Mouse (Mus musculus): ENCODE data around the gene Zfp867. TPM values are rescaled to one million over a fixed set of nuclear protein-coding genes. Genes with fewer than 3 reads are reported as not detected.

The Zfp867 gene
- total RNA-seq, 2 experiments from 2014 or later = 0.51 to 0.77 TPM

DNA sequence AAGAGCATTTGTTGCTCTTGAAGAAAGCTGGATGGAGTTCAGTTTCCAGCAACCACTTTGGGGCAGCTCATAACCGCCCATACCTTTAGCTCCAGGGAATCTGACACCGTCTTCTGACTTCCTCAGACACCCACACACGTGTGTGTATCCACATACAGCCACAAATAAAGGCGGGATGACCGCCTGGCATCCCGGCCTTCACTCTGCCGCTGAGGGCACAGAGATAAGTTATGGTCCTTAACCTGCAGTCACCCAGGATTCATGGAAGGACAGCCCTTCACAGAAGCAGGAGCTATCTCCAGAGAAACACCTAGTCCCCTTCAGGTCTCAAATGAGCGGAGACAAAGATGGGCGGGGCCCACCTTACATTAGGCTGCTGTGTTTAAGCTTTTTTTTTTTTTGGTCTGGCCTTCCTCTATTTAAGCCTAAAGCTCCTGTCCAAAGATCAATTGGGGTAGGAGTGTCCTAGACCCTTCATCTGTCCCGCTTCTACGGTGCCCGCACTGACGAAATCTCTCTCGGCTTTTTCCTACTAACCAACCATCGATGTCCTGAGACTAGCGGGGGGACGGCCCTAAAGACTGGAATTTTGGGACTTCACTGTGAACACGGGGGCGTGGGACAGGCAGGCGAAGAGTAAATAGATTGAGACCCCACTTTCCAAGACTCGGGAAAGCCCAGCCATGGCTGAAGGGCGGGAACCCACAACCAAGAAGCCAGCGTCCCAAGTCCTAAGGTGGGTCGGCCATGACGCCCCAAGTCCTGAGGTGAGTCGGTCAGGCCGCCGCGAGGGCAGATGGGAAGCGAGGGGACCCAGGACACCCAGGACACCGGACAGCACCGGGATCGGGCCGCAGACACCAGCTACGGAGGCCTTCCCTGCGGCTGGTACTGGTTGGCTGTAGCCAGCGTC is 605 bp downstream of the Zfp867 start:
- ATAC-seq (replicated peaks; ENCODE audit: low FRiP score, poor library complexity, severe bottlenecking) = peak; percentile 64

DNA sequence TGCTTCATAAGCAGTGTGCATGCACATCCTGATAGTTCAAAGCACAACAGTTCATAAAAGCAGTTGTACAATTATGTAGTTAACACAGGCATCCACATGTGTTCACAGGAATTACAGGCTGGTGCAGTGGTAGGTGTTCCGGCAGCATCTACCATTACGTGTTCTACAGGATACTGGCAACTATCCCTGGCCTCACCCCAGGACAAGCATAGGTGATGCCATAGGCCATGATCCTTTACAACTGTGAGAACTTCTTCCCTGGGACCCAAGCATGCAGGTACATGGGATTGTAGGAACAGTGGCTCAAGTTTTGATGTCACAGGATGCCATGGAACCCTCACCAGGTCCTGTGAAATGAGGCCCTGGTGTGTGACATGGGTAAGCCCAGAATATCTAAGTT is 11.8 kb downstream of the Zfp867 start:
- no peak for ATAC-seq (replicated peaks; ENCODE audit: low FRiP score, poor library complexity, severe bottlenecking)

DNA sequence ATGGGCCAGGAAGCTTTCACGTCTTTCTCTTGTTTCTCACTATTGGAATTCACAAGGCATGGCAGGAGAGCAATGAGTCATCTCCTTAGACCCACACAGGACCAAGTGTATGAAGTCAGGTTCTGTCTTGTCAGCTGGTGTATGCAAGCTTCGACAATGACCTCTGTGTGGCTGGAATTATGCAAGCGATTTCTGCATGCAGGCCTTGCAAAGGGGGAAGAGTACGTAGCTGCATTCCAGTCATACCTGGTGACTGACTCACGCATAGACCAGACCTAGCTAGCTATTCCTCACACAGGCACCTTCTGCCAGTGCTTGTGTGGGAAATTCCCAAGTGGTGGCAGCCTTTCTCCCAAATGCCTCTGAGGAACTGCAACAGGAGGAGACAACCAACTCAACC is 13.3 kb downstream of the Zfp867 start:
- no peak for ATAC-seq (replicated peaks; ENCODE audit: low FRiP score, poor library complexity, severe bottlenecking)

DNA sequence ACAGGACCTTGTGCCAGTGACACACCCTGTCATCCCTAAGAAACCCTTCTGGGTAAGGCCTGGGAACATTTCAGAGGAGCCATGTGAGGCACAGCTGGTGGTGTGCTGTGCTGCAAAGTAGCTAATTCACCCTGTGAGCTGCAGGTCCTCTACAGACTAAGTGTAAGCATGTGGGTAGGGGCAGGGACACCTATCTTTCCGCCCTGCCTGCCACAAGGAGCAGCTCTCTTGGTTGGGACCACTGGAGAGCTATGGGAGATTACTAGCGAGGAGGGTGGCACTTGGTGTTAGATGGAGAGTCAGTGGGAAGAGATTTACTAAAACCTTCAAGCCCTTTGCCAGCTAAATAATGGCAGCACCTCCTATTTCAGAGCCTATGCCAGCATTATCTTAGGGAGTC is 15.4 kb downstream of the Zfp867 start:
- no peak for ATAC-seq (replicated peaks; ENCODE audit: low FRiP score, poor library complexity, severe bottlenecking)

DNA sequence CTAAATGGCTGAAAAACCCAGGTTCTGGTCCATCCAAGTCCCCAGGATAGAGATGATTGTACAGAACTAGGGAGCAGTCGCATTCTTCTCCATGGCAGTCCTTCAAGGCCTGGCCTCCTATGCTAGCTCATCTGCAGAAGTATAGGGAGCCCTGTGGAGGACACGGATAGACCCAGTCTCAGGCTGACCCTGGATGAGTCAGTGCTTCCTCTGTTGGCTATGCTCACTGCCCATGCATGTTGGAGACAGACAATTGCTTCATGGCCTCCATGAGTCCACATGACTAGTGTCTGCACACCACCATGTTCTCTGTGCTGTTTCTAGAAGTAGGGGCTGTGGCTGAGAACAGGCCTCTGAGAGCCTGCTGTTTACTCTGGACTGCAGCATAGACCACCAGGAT is 15.9 kb downstream of the Zfp867 start:
- no peak for ATAC-seq (replicated peaks; ENCODE audit: low FRiP score, poor library complexity, severe bottlenecking)

DNA sequence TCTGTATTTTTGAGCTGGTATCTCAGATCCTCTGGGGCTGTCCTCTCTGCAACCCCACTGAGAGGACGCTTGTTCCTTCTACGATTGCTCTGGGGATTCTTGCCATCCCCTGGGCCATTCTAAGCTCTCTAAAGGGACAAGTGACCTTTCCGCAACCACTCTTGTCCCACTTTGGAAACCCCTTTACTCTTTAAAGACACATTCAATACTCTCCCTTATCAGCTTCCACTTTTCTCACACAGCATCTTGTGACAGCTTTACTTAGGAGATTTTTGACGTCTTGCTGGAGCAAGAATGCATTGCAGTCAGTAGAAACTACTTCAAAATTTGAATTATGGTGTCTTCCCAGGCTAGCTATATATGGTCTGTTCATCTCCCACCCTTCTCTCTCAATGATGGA is 21.2 kb downstream of the Zfp867 start, which contains the start of gene Snap47:
Gene Snap47 (minus strand): TSS at position 101 of the 400 bp plus-strand sequence.
- ATAC-seq (replicated peaks; ENCODE audit: low FRiP score, poor library complexity, severe bottlenecking) = no peak

DNA sequence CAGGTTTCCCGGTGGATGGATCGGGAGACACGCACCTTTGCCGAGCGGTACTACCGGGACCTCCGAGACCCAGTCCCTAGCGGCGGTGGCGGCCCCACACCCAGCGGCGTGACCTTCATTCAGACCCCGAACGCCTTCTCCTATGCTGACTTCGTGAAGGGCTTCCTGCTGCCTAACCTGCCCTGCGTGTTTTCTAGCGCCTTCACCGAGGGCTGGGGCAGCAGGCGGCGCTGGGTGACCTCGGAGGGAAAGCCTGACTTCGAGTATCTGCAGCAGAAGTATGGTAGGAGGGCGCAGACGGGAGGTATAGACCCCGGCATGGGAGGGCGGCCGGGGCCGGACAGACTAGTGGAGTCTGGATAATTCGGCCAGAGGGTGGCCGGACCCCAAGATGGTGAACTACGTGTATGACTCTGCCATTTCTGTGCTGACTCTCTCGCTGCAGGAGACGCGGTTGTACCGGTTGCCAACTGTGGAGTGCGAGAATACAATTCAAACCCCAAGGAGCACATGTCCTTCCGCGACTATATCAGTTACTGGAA is 22.0 kb downstream of the Zfp867 start:
- peak; percentile 73 for ATAC-seq (replicated peaks; ENCODE audit: low FRiP score, poor library complexity, severe bottlenecking)

DNA sequence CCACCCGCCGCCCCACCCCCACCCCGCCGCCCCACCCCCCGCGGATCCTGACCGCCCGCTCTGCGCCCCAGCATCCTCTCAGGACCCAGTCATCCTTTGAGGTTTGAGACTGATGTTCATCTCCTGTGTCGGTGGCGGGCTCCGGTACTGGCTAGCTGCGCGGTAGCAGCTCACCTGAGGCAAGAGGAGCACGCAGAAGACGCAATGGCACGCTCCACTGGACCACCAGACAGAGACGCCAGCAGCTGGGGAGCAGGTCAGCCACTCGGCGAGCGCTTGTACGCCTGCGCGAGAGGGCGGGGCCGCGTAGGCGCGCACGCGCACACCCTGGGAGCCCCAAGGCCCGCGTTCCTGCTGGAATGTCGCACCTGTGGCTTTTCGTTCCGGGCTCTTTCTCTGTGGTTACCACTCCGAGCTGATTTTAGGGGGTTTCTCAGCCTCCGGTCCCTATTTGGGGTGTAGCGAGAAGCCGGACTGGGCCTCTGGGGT is 22.5 kb downstream of the Zfp867 start, which contains the start of gene Jmjd4:
Gene Jmjd4 (plus strand): TSS at position 305 of the 489 bp plus-strand sequence.
- peak; percentile 94 for ATAC-seq (replicated peaks; ENCODE audit: low FRiP score, poor library complexity, severe bottlenecking)

DNA sequence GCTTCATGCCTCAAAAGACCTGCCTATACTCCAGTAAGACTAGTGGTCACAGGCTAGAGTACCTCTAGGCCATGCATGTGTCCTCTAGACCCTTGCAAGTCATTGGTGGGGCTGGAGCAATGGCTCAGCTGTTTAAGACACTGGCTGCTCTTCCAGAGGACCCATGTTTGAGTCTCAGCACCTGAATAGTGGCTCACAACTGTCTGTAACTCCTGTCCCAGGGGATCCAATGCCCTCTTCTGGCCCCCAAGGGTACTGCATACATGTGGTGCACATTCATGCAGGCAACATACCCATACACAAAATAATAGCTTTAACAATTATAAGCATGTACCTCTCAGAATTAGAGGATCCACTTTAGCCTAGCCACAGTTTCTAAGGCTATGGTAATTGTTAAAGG is 29.2 kb downstream of the Zfp867 start:
- peak; percentile 22; the same call in 1 of the 2 replicates for ATAC-seq (replicated peaks; ENCODE audit: low FRiP score, poor library complexity, severe bottlenecking)

DNA sequence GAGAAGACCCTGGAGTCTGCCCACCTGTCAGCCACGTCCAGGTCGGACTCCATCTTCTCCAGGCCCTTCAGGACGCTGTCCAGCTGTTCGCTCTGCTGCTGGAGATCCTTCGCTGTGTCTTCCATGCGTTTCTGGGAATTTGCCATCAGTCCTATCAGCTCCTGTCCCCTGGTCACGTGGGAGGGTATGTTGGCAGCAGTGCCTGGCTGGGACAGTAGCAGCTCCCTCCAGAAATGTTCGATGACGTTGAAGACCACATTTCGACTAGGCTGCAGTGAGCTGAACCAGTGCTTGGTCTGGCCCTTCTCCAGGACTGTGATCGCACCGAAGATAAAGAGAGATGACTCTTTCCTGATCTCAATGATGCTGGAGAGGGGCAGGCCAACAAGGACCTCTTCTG is 34.3 kb downstream of the Zfp867 start:
- ATAC-seq (replicated peaks; ENCODE audit: low FRiP score, poor library complexity, severe bottlenecking) = no peak

DNA sequence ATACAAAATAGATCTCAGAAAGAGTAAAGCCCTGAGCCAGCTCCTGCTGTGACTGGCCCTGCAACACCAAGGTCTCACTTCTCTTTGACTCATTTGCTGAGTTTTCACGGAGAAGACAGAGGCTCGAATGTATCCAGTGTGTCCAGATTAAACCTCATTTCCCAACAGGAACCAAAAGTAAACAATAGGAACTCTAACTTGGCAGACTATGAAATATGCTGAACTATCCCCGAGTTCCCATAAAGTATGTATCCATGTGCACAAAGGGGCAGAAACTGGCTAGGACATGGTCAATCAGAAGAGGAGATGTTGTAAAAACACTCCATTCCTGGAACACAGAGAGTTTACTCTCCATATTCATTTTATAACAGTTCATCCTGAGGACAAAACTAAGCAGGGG is 40.0 kb downstream of the Zfp867 start:
- no peak for ATAC-seq (replicated peaks; ENCODE audit: low FRiP score, poor library complexity, severe bottlenecking)

DNA sequence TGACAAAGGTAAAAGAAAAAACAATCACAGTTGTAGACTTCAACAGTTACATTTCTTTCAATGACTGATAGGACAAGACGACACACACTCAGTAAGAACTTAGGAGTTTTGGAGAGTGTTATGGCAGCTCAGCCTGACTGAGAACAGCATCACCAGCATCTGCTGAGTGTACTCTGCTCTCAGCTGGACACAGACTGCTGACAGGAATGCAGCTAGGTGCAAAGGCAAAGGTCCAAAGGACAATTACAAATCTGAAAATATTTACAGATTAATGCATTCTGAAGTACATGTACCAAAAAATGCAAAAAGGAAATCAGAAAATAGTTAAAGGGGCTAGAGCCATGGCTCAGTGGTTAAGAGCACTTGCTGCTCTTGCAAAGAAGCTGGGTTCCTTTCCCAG is 42.3 kb downstream of the Zfp867 start:
- ATAC-seq (replicated peaks; ENCODE audit: low FRiP score, poor library complexity, severe bottlenecking) = no peak

DNA sequence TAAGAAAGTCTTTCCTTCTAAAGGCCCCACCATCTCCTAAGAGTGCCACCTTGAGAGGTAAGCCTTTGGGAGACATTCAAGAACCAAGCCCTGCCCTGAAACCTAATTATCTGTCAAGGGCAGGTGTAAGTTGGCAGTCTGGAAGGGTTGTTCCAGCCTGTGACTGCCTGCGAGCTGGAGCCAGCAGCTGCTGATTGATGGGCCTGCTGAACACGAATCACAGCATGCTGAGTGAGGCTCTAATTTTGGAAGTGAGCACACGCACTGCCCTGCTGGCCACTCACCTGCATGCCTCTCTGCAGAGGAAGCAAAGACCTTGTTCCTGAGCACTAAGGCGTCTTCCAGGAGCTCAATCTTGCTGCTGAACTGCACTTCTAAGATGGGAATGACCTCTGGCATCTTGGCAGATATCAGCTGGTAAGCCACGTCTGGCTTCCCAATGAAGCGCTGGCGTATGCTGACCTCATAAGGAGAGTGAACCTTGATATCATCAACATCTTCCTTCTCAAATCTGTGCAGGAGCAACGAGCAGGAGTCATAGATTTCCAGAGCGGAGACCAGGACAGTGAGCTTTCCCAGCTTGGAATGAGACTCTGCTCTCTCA is 44.1 kb downstream of the Zfp867 start:
- ATAC-seq (replicated peaks; ENCODE audit: low FRiP score, poor library complexity, severe bottlenecking) = no peak

DNA sequence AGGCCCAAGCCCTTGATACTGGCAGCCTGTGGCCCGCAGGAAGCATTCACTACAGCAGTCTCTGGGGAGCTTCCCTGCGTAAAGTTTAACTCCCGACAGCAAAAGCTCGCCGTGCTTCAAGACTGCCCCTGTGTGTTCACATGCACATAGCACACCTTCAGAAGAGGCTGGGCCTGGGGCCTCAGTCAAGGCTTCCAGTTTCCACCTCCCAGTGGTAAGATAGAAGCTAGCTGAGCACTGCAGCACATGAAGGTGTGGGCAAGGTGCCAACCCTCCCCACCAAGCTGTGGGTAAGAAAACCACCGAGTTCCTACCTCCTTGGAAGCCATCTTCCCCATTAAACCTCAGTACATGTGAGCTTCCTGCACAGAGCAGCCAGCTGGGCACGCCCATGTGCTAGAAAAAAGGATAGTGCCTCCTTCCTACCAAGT is 46.6 kb downstream of the Zfp867 start:
- ATAC-seq (replicated peaks; ENCODE audit: low FRiP score, poor library complexity, severe bottlenecking) = no peak

DNA sequence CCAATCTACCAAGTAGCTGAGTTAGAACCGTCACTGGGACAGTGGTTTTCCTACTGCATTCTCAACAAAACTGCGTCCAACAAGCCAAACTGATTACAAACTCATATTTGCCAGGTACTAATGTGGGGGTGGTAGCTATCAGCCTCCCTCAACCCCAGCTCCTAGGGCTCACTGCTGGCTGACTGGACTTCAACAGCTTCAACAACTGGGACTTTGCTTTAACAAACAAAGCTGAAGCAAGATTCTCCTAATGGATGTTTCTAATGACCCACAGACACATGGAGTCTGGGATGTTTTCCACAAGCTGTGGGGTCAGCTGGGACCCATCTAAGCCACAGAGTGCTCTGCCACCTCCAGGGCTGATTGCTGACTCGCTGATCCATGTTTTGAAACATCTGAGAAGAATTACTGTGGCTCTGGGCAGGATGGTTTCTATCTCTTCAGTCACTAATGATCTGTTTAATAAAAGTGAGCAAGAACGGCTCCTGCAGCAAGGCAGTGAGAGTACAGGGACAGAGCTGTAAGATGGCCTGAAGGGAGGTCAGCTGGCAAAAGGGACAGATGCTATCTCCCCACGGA is 49.2 kb downstream of the Zfp867 start:
- no peak for ATAC-seq (replicated peaks; ENCODE audit: low FRiP score, poor library complexity, severe bottlenecking)

DNA sequence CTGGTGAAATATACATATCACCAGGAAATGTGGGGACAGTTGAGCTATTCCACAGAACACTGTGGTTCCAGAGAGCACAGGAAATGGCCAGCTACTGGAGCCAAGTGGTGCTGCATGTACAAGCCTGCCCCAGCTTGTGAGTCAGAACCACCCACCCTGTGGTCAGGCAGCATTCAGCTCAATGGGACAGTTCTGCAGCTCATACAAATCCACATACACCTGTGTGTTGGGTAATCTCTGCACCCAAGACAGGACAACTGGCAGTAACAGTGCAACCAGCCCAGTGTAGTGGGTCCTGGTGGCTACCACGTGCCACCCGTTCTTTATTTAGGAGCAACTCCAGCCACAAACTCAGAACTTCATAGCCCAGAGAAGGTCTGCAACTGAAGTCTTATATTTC is 50.3 kb downstream of the Zfp867 start:
- ATAC-seq (replicated peaks; ENCODE audit: low FRiP score, poor library complexity, severe bottlenecking) = no peak

DNA sequence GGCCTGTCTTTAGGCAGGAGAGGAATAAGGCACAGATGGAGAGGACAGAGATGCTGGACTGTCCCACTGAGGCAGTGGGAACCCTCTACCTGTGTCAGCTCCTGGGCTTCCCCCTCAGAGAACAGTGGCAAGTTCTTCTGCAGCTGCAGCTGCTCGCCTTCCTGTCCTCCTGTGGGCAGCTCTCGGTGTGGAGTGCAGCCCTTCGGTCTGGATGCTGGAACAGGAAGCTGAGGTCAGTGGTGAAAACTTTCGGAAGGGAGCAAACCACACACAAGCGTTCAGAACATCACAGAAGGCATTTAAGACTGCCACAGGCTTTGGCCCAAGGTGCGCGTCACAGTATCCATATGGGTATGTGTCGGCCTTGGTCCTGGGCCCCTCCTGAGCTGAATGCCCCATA is 50.8 kb downstream of the Zfp867 start:
- no peak for ATAC-seq (replicated peaks; ENCODE audit: low FRiP score, poor library complexity, severe bottlenecking)

DNA sequence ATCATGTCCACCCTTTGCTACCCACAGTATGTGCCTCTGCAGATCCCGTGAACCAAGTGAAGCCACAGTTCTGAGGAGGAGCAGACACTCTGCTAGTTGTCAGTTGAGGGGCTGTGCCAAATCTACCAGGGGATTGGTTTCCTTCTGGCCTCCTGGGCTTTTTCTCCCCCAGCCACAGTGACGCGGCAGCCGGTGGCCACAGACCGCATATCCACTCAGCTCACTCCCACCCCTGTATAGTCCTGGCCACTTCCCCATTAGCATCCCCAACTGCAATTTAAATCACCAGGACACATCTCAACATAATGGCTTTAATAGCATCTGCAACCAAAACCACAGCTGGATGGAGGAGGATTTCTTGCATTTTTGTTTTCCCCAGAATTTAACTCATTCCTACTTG is 53.6 kb downstream of the Zfp867 start:
- no peak for ATAC-seq (replicated peaks; ENCODE audit: low FRiP score, poor library complexity, severe bottlenecking)

DNA sequence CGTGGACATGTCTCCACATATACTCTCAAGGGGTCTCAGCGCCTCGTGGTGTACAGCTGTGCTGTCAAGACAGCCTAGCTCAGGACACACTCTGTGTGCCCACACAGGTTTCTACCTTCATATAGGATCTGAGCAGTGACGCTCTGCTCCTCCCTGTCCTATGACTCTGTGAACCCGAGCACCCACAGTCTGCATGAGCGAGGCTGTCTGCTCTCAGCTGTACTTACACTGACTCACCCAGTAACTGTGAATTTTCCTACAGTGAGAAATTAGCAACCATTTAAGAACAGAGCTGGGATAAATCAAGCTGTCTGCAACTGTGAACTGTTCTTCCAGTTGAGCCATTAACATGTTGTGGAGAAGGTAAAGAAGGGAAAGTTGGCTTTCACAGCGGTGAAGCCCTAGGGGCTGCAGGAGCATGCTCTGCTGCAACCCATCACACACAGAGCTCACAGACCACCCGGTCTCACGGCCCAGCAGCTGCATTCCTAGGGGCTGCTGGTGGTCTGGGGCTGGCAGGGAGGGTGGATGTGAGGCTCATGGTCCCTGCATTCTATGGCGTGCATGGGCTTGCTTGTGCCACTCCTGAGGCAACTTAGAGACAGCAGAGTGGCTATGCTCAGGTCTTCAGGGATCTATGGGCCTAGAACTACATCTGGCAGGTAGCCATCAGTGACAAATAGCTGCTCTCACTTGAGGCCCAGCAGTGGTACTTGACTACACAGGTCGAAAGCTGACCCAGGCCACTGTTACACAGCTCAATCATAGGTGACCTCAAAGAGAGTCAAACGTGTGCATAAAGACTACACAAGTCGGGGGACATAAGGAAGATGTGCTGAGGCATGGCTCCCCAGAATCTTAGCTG is 59.0 kb downstream of the Zfp867 start:
- no peak for ATAC-seq (replicated peaks; ENCODE audit: low FRiP score, poor library complexity, severe bottlenecking)
